Mouse (Mus musculus): ENCODE results near the gene Gstm6. TPM values are rescaled to one million over a fixed set of nuclear protein-coding genes. Genes with fewer than 3 reads are reported as not detected.
"Not testable (repeated sequence)": the region's sequence is repeated elsewhere in the genome, so short reads cannot be mapped to it uniquely, and the experiment has no call there.

Gstm6 gene
- polyA plus RNA-seq, 1 experiment from 2014 or later = 21.2 TPM

GRCm38 (mm10) chr3:107972070-107972469 is 28.5 kb upstream of the Gstm6 start:
- H3K27ac ChIP-seq (ENCODE audit: low read length) = no peak overlapping the region
- 86% methylated on average over 3 of the region's 3 CpGs for WGBS

DNA sequence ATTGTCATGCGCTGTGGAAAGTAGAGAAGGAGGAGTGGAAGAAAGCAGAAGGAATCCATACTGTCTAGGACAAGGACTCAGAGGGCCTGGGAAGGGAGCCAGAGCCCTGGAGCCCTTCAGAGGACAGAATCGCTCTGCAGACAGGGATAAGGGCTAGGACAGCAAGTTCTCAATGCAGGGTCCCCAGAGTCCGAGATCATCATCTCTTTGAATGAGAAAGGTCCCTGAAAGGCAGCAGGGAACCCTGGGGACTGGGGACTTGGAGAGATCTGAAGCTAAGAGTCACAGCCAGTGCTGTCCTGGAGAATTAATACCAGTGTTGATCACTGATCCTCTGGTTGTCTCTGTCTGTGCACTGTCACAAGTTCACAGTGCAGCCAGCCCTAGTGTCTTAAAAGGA is 27.6 kb upstream of the Gstm6 start:
- H3K4me3 ChIP-seq (ENCODE audit: low read depth, low read length); ATAC-seq; H3K9ac ChIP-seq (ENCODE audit: low read depth, low read length); H3K36me3 ChIP-seq (ENCODE audit: control insufficient read depth, insufficient read depth, low read length); H3K27ac ChIP-seq (ENCODE audit: low read length); H3K27me3 ChIP-seq (ENCODE audit: control insufficient read depth, insufficient read depth, low read depth, low read length); H3K9me3 ChIP-seq (replicated peaks; ENCODE audit: control insufficient read depth, low read length, poor library complexity, severe bottlenecking); H3K4me2 ChIP-seq (ENCODE audit: low read length); H3K4me1 ChIP-seq (ENCODE audit: control insufficient read depth, insufficient read depth, low read length): not testable (repeated sequence)
- 49% methylated on average over 3 of the region's 3 CpGs for WGBS

More at GRCm38 (mm10) chr3:107972070-107972469, 28.5 kb upstream of the Gstm6 start:
- H3K4me3 ChIP-seq (ENCODE audit: low read depth, low read length) = no peak overlapping the region
- no peaks in the 10 kb centered on the region for H3K4me1 ChIP-seq (ENCODE audit: control insufficient read depth, insufficient read depth, low read length)
- H3K27me3 ChIP-seq (ENCODE audit: control insufficient read depth, insufficient read depth, low read depth, low read length) = no peaks in the 10 kb centered on the region
- ATAC-seq = no peak
- no peak overlapping the region for H3K9ac ChIP-seq (ENCODE audit: low read depth, low read length)
- no peak overlapping the region for H3K4me2 ChIP-seq (ENCODE audit: low read length)
- no peaks in the 10 kb centered on the region for H3K9me3 ChIP-seq (replicated peaks; ENCODE audit: control insufficient read depth, low read length, poor library complexity, severe bottlenecking)
- H3K36me3 ChIP-seq (ENCODE audit: control insufficient read depth, insufficient read depth, low read length) = no peaks in the 10 kb centered on the region

GRCm38 (mm10) chr3:107968724-107969395 is 25.3 kb upstream of the Gstm6 start, which contains the start of gene Gstm3:
Gene Gstm3 (minus strand): TSS chr3:107969283.
- Histone ChIP-seq H3K4me2 (ENCODE audit: low read length) (no peak within 1 kb of the TSS), H3K9ac (ENCODE audit: low read depth, low read length) (no peak within 1 kb of the TSS), H3K36me3 (ENCODE audit: control insufficient read depth, insufficient read depth, low read length) (no peaks in the 10 kb centered on the region), H3K27ac (ENCODE audit: low read length) (no peak within 1 kb of the TSS), H3K4me1 (ENCODE audit: control insufficient read depth, insufficient read depth, low read length) (no peaks in the 10 kb centered on the region), H3K27me3 (ENCODE audit: control insufficient read depth, insufficient read depth, low read depth, low read length) (no peaks in the 10 kb centered on the region), H3K9me3 (replicated peaks; ENCODE audit: control insufficient read depth, low read length, poor library complexity, severe bottlenecking) (no peaks in the 10 kb centered on the region), H3K4me3 (ENCODE audit: low read depth, low read length) (no peak within 1 kb of the TSS)
- no peak for ATAC-seq
- 72% methylated on average over 13 of the region's 13 CpGs for WGBS

GRCm38 (mm10) chr3:107966631-107967030 is 23.1 kb upstream of the Gstm6 start:
- no peak overlapping the region for H3K27ac ChIP-seq (ENCODE audit: low read length)
- H3K36me3 ChIP-seq (ENCODE audit: control insufficient read depth, insufficient read depth, low read length) = no peaks in the 10 kb centered on the region
- no peaks in the 10 kb centered on the region for H3K9me3 ChIP-seq (replicated peaks; ENCODE audit: control insufficient read depth, low read length, poor library complexity, severe bottlenecking)
- H3K4me3 ChIP-seq (ENCODE audit: low read depth, low read length) = no peak overlapping the region
- H3K9ac ChIP-seq (ENCODE audit: low read depth, low read length) = no peak overlapping the region
- no peaks in the 10 kb centered on the region for H3K4me1 ChIP-seq (ENCODE audit: control insufficient read depth, insufficient read depth, low read length)
- no peak for ATAC-seq
- 98% methylated on average over 5 of the region's 5 CpGs for WGBS
- no peaks in the 10 kb centered on the region for H3K27me3 ChIP-seq (ENCODE audit: control insufficient read depth, insufficient read depth, low read depth, low read length)
- H3K4me2 ChIP-seq (ENCODE audit: low read length) = no peak overlapping the region

DNA sequence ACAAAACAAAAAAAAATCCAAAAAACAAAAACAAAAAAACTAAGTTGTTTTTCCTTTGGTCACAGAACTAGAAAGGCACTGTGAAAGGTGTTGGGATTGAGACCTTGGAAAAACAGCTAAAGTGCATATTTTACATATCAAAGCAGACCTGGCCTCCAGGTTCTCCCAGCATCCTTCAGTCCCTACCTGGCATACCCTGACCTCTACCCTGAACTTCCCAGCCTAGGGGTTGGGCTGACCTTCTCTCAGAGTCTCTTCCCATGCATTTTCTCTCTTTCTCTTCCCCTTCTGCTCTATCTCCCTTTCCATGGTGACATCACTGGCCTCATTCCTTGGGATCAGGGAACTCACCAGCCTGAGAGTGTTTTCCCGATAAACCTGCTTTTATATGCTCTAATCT is 22.0 kb upstream of the Gstm6 start:
- Histone ChIP-seq H3K9me3 (replicated peaks; ENCODE audit: control insufficient read depth, low read length, poor library complexity, severe bottlenecking) (no peaks in the 10 kb centered on the region), H3K27ac (ENCODE audit: low read length) (no peak overlapping the region), H3K27me3 (ENCODE audit: control insufficient read depth, insufficient read depth, low read depth, low read length) (no peaks in the 10 kb centered on the region), H3K36me3 (ENCODE audit: control insufficient read depth, insufficient read depth, low read length) (no peaks in the 10 kb centered on the region), H3K4me3 (ENCODE audit: low read depth, low read length) (no peak overlapping the region), H3K9ac (ENCODE audit: low read depth, low read length) (no peak overlapping the region), H3K4me2 (ENCODE audit: low read length) (no peak overlapping the region), H3K4me1 (ENCODE audit: control insufficient read depth, insufficient read depth, low read length) (no peaks in the 10 kb centered on the region)
- no peak for ATAC-seq
- 54% methylated on average over 1 of the region's 1 CpGs for WGBS

- H3K36me3 ChIP-seq (ENCODE audit: control insufficient read depth, insufficient read depth, low read length) = no peaks in the 10 kb centered on the region
- no peak overlapping the region for H3K9ac ChIP-seq (ENCODE audit: low read depth, low read length)
- no peak overlapping the region for H3K4me2 ChIP-seq (ENCODE audit: low read length)
- H3K4me3 ChIP-seq (ENCODE audit: low read depth, low read length) = no peak overlapping the region
- no peaks in the 10 kb centered on the region for H3K27me3 ChIP-seq (ENCODE audit: control insufficient read depth, insufficient read depth, low read depth, low read length)
- no peak for ATAC-seq
- no peaks in the 10 kb centered on the region for H3K9me3 ChIP-seq (replicated peaks; ENCODE audit: control insufficient read depth, low read length, poor library complexity, severe bottlenecking)
- no peak overlapping the region for H3K27ac ChIP-seq (ENCODE audit: low read length)
- no peaks in the 10 kb centered on the region for H3K4me1 ChIP-seq (ENCODE audit: control insufficient read depth, insufficient read depth, low read length)
- WGBS = 64% methylated on average over 5 of the region's 5 CpGs
Observed at GRCm38 (mm10) chr3:107964656-107965308, 21.2 kb upstream of the Gstm6 start.

DNA sequence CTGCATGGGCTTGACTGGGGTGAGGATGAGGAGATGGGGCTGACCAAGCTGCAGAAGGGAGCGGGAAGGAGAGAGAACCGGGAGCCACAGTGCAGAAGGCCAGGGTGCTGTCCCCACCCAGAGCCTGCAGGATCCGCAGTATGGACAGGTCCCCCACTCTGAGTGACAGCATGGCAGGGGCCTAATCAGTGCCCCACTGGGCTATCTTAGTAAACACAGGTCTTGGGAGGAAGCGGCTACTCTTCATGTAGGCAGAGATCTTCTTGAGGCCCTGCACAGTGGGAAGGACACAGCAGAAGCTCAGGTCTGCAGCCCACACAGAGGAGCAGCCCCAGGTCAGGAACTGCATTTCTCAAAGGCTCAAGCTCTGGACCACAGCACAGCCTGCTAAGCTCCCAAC is 20.5 kb upstream of the Gstm6 start:
- H3K4me3 ChIP-seq (ENCODE audit: low read depth, low read length) = no peak overlapping the region
- ATAC-seq = no peak
- 88% methylated on average over 4 of the region's 4 CpGs for WGBS

DNA sequence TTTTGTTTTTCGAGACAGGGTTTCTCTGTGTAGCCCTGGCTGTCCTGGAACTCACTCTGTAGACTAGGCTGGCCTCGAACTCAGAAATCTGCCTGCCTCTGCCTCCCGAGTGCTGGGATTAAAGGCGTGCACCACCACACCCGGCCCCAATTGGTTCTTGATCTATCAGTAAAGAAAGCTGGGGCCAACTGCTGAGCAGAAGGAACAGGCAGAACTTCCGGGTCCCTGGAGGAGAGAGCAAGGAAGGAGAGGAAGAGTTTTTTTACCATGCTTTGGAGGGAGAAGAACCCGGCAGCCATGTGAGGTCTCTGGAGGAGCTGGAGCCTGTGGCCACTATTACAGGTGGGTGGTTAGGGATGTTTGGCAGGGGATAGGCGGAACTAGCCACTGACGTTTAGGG is 11.7 kb upstream of the Gstm6 start:
- not testable (repeated sequence) for H3K36me3 ChIP-seq (ENCODE audit: control insufficient read depth, insufficient read depth, low read length); ATAC-seq; H3K4me2 ChIP-seq (ENCODE audit: low read length); H3K4me1 ChIP-seq (ENCODE audit: control insufficient read depth, insufficient read depth, low read length); H3K4me3 ChIP-seq (ENCODE audit: low read depth, low read length); H3K27me3 ChIP-seq (ENCODE audit: control insufficient read depth, insufficient read depth, low read depth, low read length); H3K27ac ChIP-seq (ENCODE audit: low read length); H3K9ac ChIP-seq (ENCODE audit: low read depth, low read length); H3K9me3 ChIP-seq (replicated peaks; ENCODE audit: control insufficient read depth, low read length, poor library complexity, severe bottlenecking)
- WGBS = 88% methylated on average over 8 of the region's 9 CpGs

More for the DNA sequence above, 20.5 kb upstream of the Gstm6 start:
- H3K9ac ChIP-seq (ENCODE audit: low read depth, low read length) = no peak overlapping the region
- H3K27ac ChIP-seq (ENCODE audit: low read length) = no peak overlapping the region
- no peaks in the 10 kb centered on the region for H3K9me3 ChIP-seq (replicated peaks; ENCODE audit: control insufficient read depth, low read length, poor library complexity, severe bottlenecking)
- H3K4me1 ChIP-seq (ENCODE audit: control insufficient read depth, insufficient read depth, low read length) = no peaks in the 10 kb centered on the region
- H3K4me2 ChIP-seq (ENCODE audit: low read length) = no peak overlapping the region
- no peaks in the 10 kb centered on the region for H3K27me3 ChIP-seq (ENCODE audit: control insufficient read depth, insufficient read depth, low read depth, low read length)
- no peaks in the 10 kb centered on the region for H3K36me3 ChIP-seq (ENCODE audit: control insufficient read depth, insufficient read depth, low read length)

- no peaks in the 10 kb centered on the region for H3K9me3 ChIP-seq (replicated peaks; ENCODE audit: control insufficient read depth, low read length, poor library complexity, severe bottlenecking)
- H3K36me3 ChIP-seq (ENCODE audit: control insufficient read depth, insufficient read depth, low read length) = no peaks in the 10 kb centered on the region
- H3K27ac ChIP-seq (ENCODE audit: low read length) = no peak overlapping the region
- no peak overlapping the region for H3K9ac ChIP-seq (ENCODE audit: low read depth, low read length)
- WGBS = 80% methylated on average over 5 of the region's 5 CpGs
- no peak for ATAC-seq
- H3K4me2 ChIP-seq (ENCODE audit: low read length) = no peak overlapping the region
- H3K27me3 ChIP-seq (ENCODE audit: control insufficient read depth, insufficient read depth, low read depth, low read length) = no peaks in the 10 kb centered on the region
- no peaks in the 10 kb centered on the region for H3K4me1 ChIP-seq (ENCODE audit: control insufficient read depth, insufficient read depth, low read length)
- H3K4me3 ChIP-seq (ENCODE audit: low read depth, low read length) = no peak overlapping the region
Observed at GRCm38 (mm10) chr3:107953906-107954305, 10.4 kb upstream of the Gstm6 start.
